Mouse (Mus musculus) left cerebral cortex, postnatal 25 days (tissue): ENCODE measurements around the gene P2rx3. TPM values are rescaled to one million over a fixed set of nuclear protein-coding genes. Genes with fewer than 3 reads are reported as not detected.

Experiments
- DNase-seq, 2 experiments: peaks; one replicate each; pipeline ENCODE4 v3.0.0; 2022; ENCODE audit warnings: low spot score in 2 of 2, mixed read lengths in 1 of 2
- intact Hi-C: fragments of 180-260 bp; cut with DNase I; formaldehyde crosslinking; loops from one replicate; pipeline ENCODE4 v1.15.1; 2025
- total RNA-seq, 2 experiments: library from RNA; stranded (reverse); gene quantifications; 2 replicates each; pipeline ENCODE4 v1.2.3; 2021

The P2rx3 gene
- total RNA-seq, 2 experiments from 2014 or later, result 2.2 to 2.3 TPM

- DNase-seq, result peak; percentile 94 to 97
- intact Hi-C loops, result loop anchor here (1.0 to 5.0 kb wide), 4 partner anchors 10 to 330 kb away; partner anchors contain the start of genes P2rx3, Rtn4rl2, Ssrp1 and Zdhhc5
Observed at GRCm38 (mm10) chr2:85047596-85048167, 10.4 kb upstream of the P2rx3 start, which contains the start of gene Tnks1bp1. Tnks1bp1 (plus strand) TSS chr2:85048022.

GRCm38 (mm10) chr2:85047081-85047480 lies 9.8 kb upstream of the P2rx3 start:
- intact Hi-C loops, result loop anchor here (5.0 kb wide), 2 partner anchors 160 to 330 kb away; partner anchors contain the start of genes Rtn4rl2 and Zdhhc5
- no peak for DNase-seq

- DNase-seq, result no peak
- intact Hi-C loops, result loop anchor here (5.0 kb wide), 2 partner anchors 159 to 329 kb away; partner anchors contain the start of genes Rtn4rl2 and Zdhhc5
Observed at GRCm38 (mm10) chr2:85046222-85046621, 9.0 kb upstream of the P2rx3 start.

GRCm38 (mm10) chr2:85043623-85044022 lies 6.4 kb upstream of the P2rx3 start:
- DNase-seq, result no peak
- intact Hi-C loops, result no loop called here

- intact Hi-C loops, result loop anchor here (10.0 kb wide), 1 partner anchor 304 kb away; the partner anchor contains the start of gene Ypel4
- DNase-seq, result no peak
Observed at GRCm38 (mm10) chr2:85038336-85038735, 1.1 kb upstream of the P2rx3 start.

- DNase-seq, result no peak
Observed at GRCm38 (mm10) chr2:85036507-85037046, 685 bp downstream of the P2rx3 start.

GRCm38 (mm10) chr2:85034169-85034568 lies 3.1 kb downstream of the P2rx3 start:
- intact Hi-C loops, result loop anchor here (10.0 kb wide), 1 partner anchor 299 kb away; the partner anchor contains the start of gene Ypel4
- no peak for DNase-seq

More at GRCm38 (mm10) chr2:85036507-85037046, 685 bp downstream of the P2rx3 start:
- intact Hi-C loops, result loop anchor here (1.0 to 10.0 kb wide), 3 partner anchors 12 to 302 kb away; partner anchors contain the start of genes Timm10, Tnks1bp1 and Ypel4

- intact Hi-C loops, result loop anchor here (10.0 kb wide), 1 partner anchor 298 kb away; the partner anchor contains the start of gene Ypel4
Observed at GRCm38 (mm10) chr2:85033121-85033520, 4.1 kb downstream of the P2rx3 start.

GRCm38 (mm10) chr2:85030989-85031388 lies 6.3 kb downstream of the P2rx3 start:
- peak in 1 of 2 experiments; percentile 55 for DNase-seq
- intact Hi-C loops, result loop anchor here (10.0 kb wide), 1 partner anchor 296 kb away; the partner anchor contains the start of gene Ypel4

More at GRCm38 (mm10) chr2:85033121-85033520, 4.1 kb downstream of the P2rx3 start:
- no peak for DNase-seq

- intact Hi-C loops, result loop anchor here (10.0 kb wide), 2 partner anchors 215 to 295 kb away; partner anchors contain the start of gene Ypel4
- DNase-seq, result no peak
Observed at GRCm38 (mm10) chr2:85029897-85030296, 7.4 kb downstream of the P2rx3 start.

GRCm38 (mm10) chr2:85027281-85027680 lies 10.0 kb downstream of the P2rx3 start:
- intact Hi-C loops, result loop anchor here (10.0 kb wide), 1 partner anchor 218 kb away; no protein-coding TSS in a partner anchor
- no peak for DNase-seq

GRCm38 (mm10) chr2:85026178-85026577 lies 11.1 kb downstream of the P2rx3 start:
- intact Hi-C loops, result loop anchor here (10.0 kb wide), 1 partner anchor 219 kb away; no protein-coding TSS in a partner anchor
- no peak for DNase-seq

GRCm38 (mm10) chr2:85022043-85022442 lies 15.2 kb downstream of the P2rx3 start:
- peak; percentile 44 to 58 for DNase-seq
- intact Hi-C loops, result loop anchor here (10.0 kb wide), 1 partner anchor 223 kb away; no protein-coding TSS in a partner anchor

GRCm38 (mm10) chr2:85014588-85014982 lies 22.7 kb downstream of the P2rx3 start:
- intact Hi-C loops, result no loop called here
- DNase-seq, result no peak

GRCm38 (mm10) chr2:85013826-85014587 lies 23.3 kb downstream of the P2rx3 start:
- no peak for DNase-seq
- intact Hi-C loops, result loop anchor here (2.0 kb wide), 1 partner anchor 57 kb away; no protein-coding TSS in a partner anchor

GRCm38 (mm10) chr2:85012679-85013078 lies 24.6 kb downstream of the P2rx3 start:
- DNase-seq, result peak in 1 of 2 experiments; percentile 45
- intact Hi-C loops, result loop anchor here (2.0 kb wide), 1 partner anchor 56 kb away; no protein-coding TSS in a partner anchor

- intact Hi-C loops, result loop anchor here (2.0 kb wide), 1 partner anchor 55 kb away; no protein-coding TSS in a partner anchor
- no peak for DNase-seq
Observed at GRCm38 (mm10) chr2:85011906-85012604, 25.2 kb downstream of the P2rx3 start.

GRCm38 (mm10) chr2:85009212-85009611 lies 28.1 kb downstream of the P2rx3 start:
- intact Hi-C loops, result loop anchor here (5.0 kb wide), 1 partner anchor 177 kb away; no protein-coding TSS in a partner anchor
- DNase-seq, result no peak

- intact Hi-C loops, result loop anchor here (5.0 kb wide), 1 partner anchor 175 kb away; no protein-coding TSS in a partner anchor
- DNase-seq, result peak in 1 of 2 experiments; percentile 26
Observed at GRCm38 (mm10) chr2:85007729-85008128, 29.5 kb downstream of the P2rx3 start.
